Mouse (Mus musculus): Measurements from ENCODE around the gene Patl1.

- TF ChIP-seq CTCF (IDR thresholded peaks at IDR 0.05; ENCODE audit: borderline replicate concordance, control insufficient read depth, extremely low read depth, insufficient read depth, low read length, poor library complexity), result no peak
- TF ChIP-seq POLR2A (IDR thresholded peaks at IDR 0.05; ENCODE audit: control insufficient read depth, extremely low read depth, insufficient read depth, low read length, poor library complexity), result no peak
These were observed 14.2 kb downstream of the Patl1 start for GRCm38 (mm10) chr19:11926380-11926779.

Measured in thymus, adult 2 months (tissue).